ENCODE assay signal across 18 mouse cellular contexts in genomic region chr14:77596216-77597175, GRCm38 (mm10).
DNase-seq lines count a peak whose midpoint lies in the region; ATAC-seq lines count a peak whose summit lies in the region.
"Had no signal": no experiment of that assay in that cellular context is flagged by ENCODE, and none has a peak within 500 bp of the region (broad histone marks: within the 10 kb centered on the region; RNA-seq: fewer than 3 reads in every experiment).

No protein-coding gene starts in this region.

- H3K27ac ChIP-seq in hindbrain, embryonic 13.5 days = peak overlapping the region; percentile 25; the same call in 1 of the 2 replicates
- H3K27ac ChIP-seq in hindbrain, embryonic 10.5 days = no peak overlapping the region
- H3K27ac ChIP-seq in midbrain, embryonic 11.5 days (ENCODE audit: low read depth, low read length) = no peak overlapping the region
- H3K27ac ChIP-seq in midbrain, embryonic 13.5 days = no peak overlapping the region
- H3K27ac ChIP-seq in intestine, embryonic 16.5 days (ENCODE audit: low read length) = no peak overlapping the region
- H3K27ac ChIP-seq: heart, adult 2 months; liver, embryonic 14.5 days; lung, embryonic 15.5 days; macrophage; midbrain, embryonic 12.5 days had no signal

- no peak overlapping the region for H3K4me3 ChIP-seq in hindbrain, embryonic 13.5 days
- H3K4me3 ChIP-seq in hindbrain, embryonic 10.5 days = no peak overlapping the region
- H3K4me3 ChIP-seq in midbrain, embryonic 11.5 days (ENCODE audit: low read depth, low read length) = no peak overlapping the region
- no peak overlapping the region for H3K4me3 ChIP-seq in midbrain, embryonic 13.5 days (replicated peaks)
- no peak overlapping the region for H3K4me3 ChIP-seq in intestine, embryonic 16.5 days (ENCODE audit: low read length)
- H3K4me3 ChIP-seq: heart, adult 2 months; lung, embryonic 15.5 days; midbrain, embryonic 12.5 days had no signal

- H3K4me2 ChIP-seq in hindbrain, embryonic 13.5 days = no peak overlapping the region
- H3K4me2 ChIP-seq in midbrain, embryonic 11.5 days = no peak overlapping the region
- no peak overlapping the region for H3K4me2 ChIP-seq in midbrain, embryonic 13.5 days (replicated peaks)
- H3K4me2 ChIP-seq in intestine, embryonic 16.5 days (ENCODE audit: low read depth, low read length) = no peak overlapping the region
- H3K4me2 ChIP-seq: lung, embryonic 15.5 days; midbrain, embryonic 12.5 days had no signal

- peaks cover 20% of the 10 kb centered on the region for H3K36me3 ChIP-seq in hindbrain, embryonic 13.5 days
- 0 out of 2 replicates have a peak, but pooled peaks cover 6% of the 10 kb centered on the region for H3K36me3 ChIP-seq in hindbrain, embryonic 10.5 days
- no peaks in the 10 kb centered on the region for H3K36me3 ChIP-seq in midbrain, embryonic 11.5 days (ENCODE audit: control insufficient read depth, insufficient read depth, low read length)
- H3K36me3 ChIP-seq in midbrain, embryonic 13.5 days = peaks cover 34% of the 10 kb centered on the region
- no peaks in the 10 kb centered on the region for H3K36me3 ChIP-seq in intestine, embryonic 16.5 days (ENCODE audit: control insufficient read depth, insufficient read depth, low read length)
- H3K36me3 ChIP-seq: lung, embryonic 15.5 days; midbrain, embryonic 12.5 days had no signal

- DNase-seq in hindbrain, embryonic 10.5 days (ENCODE audit: low spot score) = no peak
- peak; percentile 33 for DNase-seq in midbrain, embryonic 11.5 days (ENCODE audit: low spot score, missing footprints)
- DNase-seq in gastrocnemius, adult 18-20 months (ENCODE audit: low spot score) = no peak
- no peak for DNase-seq in left cerebral cortex, postnatal 10 days (ENCODE audit: extremely low spot score in 1 of 2, low spot score in 2 of 2)
- DNase-seq: adrenal gland, postnatal 36 days; cerebellum, adult 18-20 months; gastrocnemius, postnatal 14 days; heart, adult 2 months; heart, postnatal 4 days; right cerebral cortex, postnatal 25 days had no signal

- 81% methylated on average over 14 of the region's 14 CpGs for WGBS in hindbrain, embryonic 13.5 days
- 92% methylated on average over 14 of the region's 14 CpGs for WGBS in hindbrain, embryonic 10.5 days
- WGBS in midbrain, embryonic 11.5 days = 91% methylated on average over 14 of the region's 14 CpGs
- WGBS in midbrain, embryonic 13.5 days = 92% methylated on average over 14 of the region's 14 CpGs
- WGBS in intestine, embryonic 16.5 days = 80% methylated on average over 14 of the region's 14 CpGs

- no peaks in the 10 kb centered on the region for H3K9me3 ChIP-seq in hindbrain, embryonic 13.5 days
- H3K9me3 ChIP-seq in hindbrain, embryonic 10.5 days = peaks cover 11% of the 10 kb centered on the region; the same call in 1 of the 2 replicates
- H3K9me3 ChIP-seq in midbrain, embryonic 11.5 days (ENCODE audit: control insufficient read depth, low read length) = peaks cover 4% of the 10 kb centered on the region; the same call in 1 of the 2 replicates
- no peaks in the 10 kb centered on the region for H3K9me3 ChIP-seq in midbrain, embryonic 13.5 days
- H3K9me3 ChIP-seq in intestine, embryonic 16.5 days (ENCODE audit: control insufficient read depth, low read length) = no peaks in the 10 kb centered on the region
- H3K9me3 ChIP-seq: lung, embryonic 15.5 days; midbrain, embryonic 12.5 days had no signal

- H3K9ac ChIP-seq in hindbrain, embryonic 13.5 days = no peak overlapping the region
- H3K9ac ChIP-seq in midbrain, embryonic 11.5 days (ENCODE audit: low read length) = no peak overlapping the region
- H3K9ac ChIP-seq in midbrain, embryonic 13.5 days (replicated peaks) = no peak overlapping the region
- H3K9ac ChIP-seq in intestine, embryonic 16.5 days (ENCODE audit: low read depth, low read length) = no peak overlapping the region
- H3K9ac ChIP-seq: liver, embryonic 14.5 days; lung, embryonic 15.5 days; midbrain, embryonic 12.5 days had no signal

- ATAC-seq in hindbrain, embryonic 13.5 days (ENCODE audit: low FRiP score) = no peak
- ATAC-seq in midbrain, embryonic 11.5 days (ENCODE audit: low FRiP score) = no peak
- ATAC-seq in midbrain, embryonic 13.5 days = no peak
- peak; percentile 81 for ATAC-seq in intestine, embryonic 16.5 days
- ATAC-seq: forebrain, embryonic 14.5 days had no signal

- no peaks in the 10 kb centered on the region for H3K27me3 ChIP-seq in hindbrain, embryonic 13.5 days
- H3K27me3 ChIP-seq in hindbrain, embryonic 10.5 days (ENCODE audit: insufficient read depth, poor library complexity, severe bottlenecking) = no peaks in the 10 kb centered on the region
- H3K27me3 ChIP-seq in midbrain, embryonic 11.5 days (ENCODE audit: control insufficient read depth, insufficient read depth, low read length) = no peaks in the 10 kb centered on the region
- H3K27me3 ChIP-seq in midbrain, embryonic 13.5 days = no peaks in the 10 kb centered on the region
- no peaks in the 10 kb centered on the region for H3K27me3 ChIP-seq in intestine, embryonic 16.5 days (replicated peaks; ENCODE audit: control insufficient read depth, insufficient read depth, low read length)
- H3K27me3 ChIP-seq: lung, embryonic 15.5 days; midbrain, embryonic 12.5 days had no signal

- intact Hi-C loops in left cerebral cortex, postnatal 10 days (cut with DNase I) = no loop called here

- H3K4me1 ChIP-seq in hindbrain, embryonic 13.5 days (replicated peaks) = peaks cover 25% of the 10 kb centered on the region
- H3K4me1 ChIP-seq in hindbrain, embryonic 10.5 days (replicated peaks) = peaks cover 20% of the 10 kb centered on the region
- H3K4me1 ChIP-seq in midbrain, embryonic 11.5 days (ENCODE audit: control insufficient read depth, insufficient read depth, low read length) = no peaks in the 10 kb centered on the region
- peaks cover 20% of the 10 kb centered on the region for H3K4me1 ChIP-seq in midbrain, embryonic 13.5 days (replicated peaks)
- H3K4me1 ChIP-seq in intestine, embryonic 16.5 days (ENCODE audit: control insufficient read depth, insufficient read depth, low read length) = no peaks in the 10 kb centered on the region
- H3K4me1 ChIP-seq: lung, embryonic 15.5 days had no signal
